Mouse (Mus musculus): ENCODE results near the gene Ralgapa1. TPM values are rescaled to one million over a fixed set of nuclear protein-coding genes. Genes with fewer than 3 reads are reported as not detected.
A peak's percentile ranks its signal among the peaks of the same experiment; 100 is the strongest.

Gene Ralgapa1
- total and polyA plus RNA-seq, 2 experiments from 2014 or later: 18.8 to 146 TPM

GRCm38 (mm10) chr12:55850650-55851049 lies 29.7 kb upstream of the Ralgapa1 start:
- H3K36me3 ChIP-seq (ENCODE audit: insufficient read depth, low read length): peaks cover 13% of the 10 kb centered on the region
- no peaks in the 10 kb centered on the region for H3K9me3 ChIP-seq (ENCODE audit: low read length)
- no peak for TF ChIP-seq CTCF (IDR thresholded peaks at IDR 0.05)
- no peak overlapping the region for H3K4me2 ChIP-seq (ENCODE audit: low read depth, low read length, poor library complexity, severe bottlenecking)
- DNase-seq (ENCODE audit: low spot score): no peak
- H3K4me3 ChIP-seq (ENCODE audit: low read depth, low read length): no peak overlapping the region
- H3K27ac ChIP-seq (ENCODE audit: low read depth, low read length): no peak overlapping the region
- H3K9ac ChIP-seq (replicated peaks; ENCODE audit: low read length, poor library complexity, severe bottlenecking): no peak overlapping the region
- H3K4me1 ChIP-seq (ENCODE audit: insufficient read depth, low read length): no peaks in the 10 kb centered on the region
- ATAC-seq (ENCODE audit: low FRiP score): no peak
- no peaks in the 10 kb centered on the region for H3K27me3 ChIP-seq (ENCODE audit: insufficient read depth, low read length)

- no peak overlapping the region for H3K27ac ChIP-seq (ENCODE audit: low read depth, low read length)
- no peak overlapping the region for H3K9ac ChIP-seq (replicated peaks; ENCODE audit: low read length, poor library complexity, severe bottlenecking)
- H3K4me2 ChIP-seq (ENCODE audit: low read depth, low read length, poor library complexity, severe bottlenecking): no peak overlapping the region
- H3K27me3 ChIP-seq (ENCODE audit: insufficient read depth, low read length): no peaks in the 10 kb centered on the region
- TF ChIP-seq CTCF (IDR thresholded peaks at IDR 0.05): no peak
- H3K4me1 ChIP-seq (ENCODE audit: insufficient read depth, low read length): no peaks in the 10 kb centered on the region
- DNase-seq (ENCODE audit: low spot score): no peak
- no peak overlapping the region for H3K4me3 ChIP-seq (ENCODE audit: low read depth, low read length)
- WGBS: 96% methylated on average over 4 of the region's 4 CpGs
- H3K36me3 ChIP-seq (ENCODE audit: insufficient read depth, low read length): peaks cover 22% of the 10 kb centered on the region
- no peak for ATAC-seq (ENCODE audit: low FRiP score)
- H3K9me3 ChIP-seq (ENCODE audit: low read length): no peaks in the 10 kb centered on the region
These were observed 26.9 kb upstream of the Ralgapa1 start for GRCm38 (mm10) chr12:55847851-55848250.

GRCm38 (mm10) chr12:55846741-55847140 lies 25.8 kb upstream of the Ralgapa1 start:
- peaks cover 29% of the 10 kb centered on the region for H3K36me3 ChIP-seq (ENCODE audit: insufficient read depth, low read length)
- peak; percentile 26 for DNase-seq (ENCODE audit: low spot score)
- WGBS: 71% methylated on average over 1 of the region's 1 CpGs
- ATAC-seq (ENCODE audit: low FRiP score): no peak
- no peak overlapping the region for H3K27ac ChIP-seq (ENCODE audit: low read depth, low read length)
- peak; percentile 73 for TF ChIP-seq CTCF (IDR thresholded peaks at IDR 0.05)
- H3K4me2 ChIP-seq (ENCODE audit: low read depth, low read length, poor library complexity, severe bottlenecking): no peak overlapping the region
- no peaks in the 10 kb centered on the region for H3K27me3 ChIP-seq (ENCODE audit: insufficient read depth, low read length)
- H3K9me3 ChIP-seq (ENCODE audit: low read length): no peaks in the 10 kb centered on the region
- H3K4me1 ChIP-seq (ENCODE audit: insufficient read depth, low read length): no peaks in the 10 kb centered on the region
- no peak overlapping the region for H3K4me3 ChIP-seq (ENCODE audit: low read depth, low read length)
- no peak overlapping the region for H3K9ac ChIP-seq (replicated peaks; ENCODE audit: low read length, poor library complexity, severe bottlenecking)

DNA sequence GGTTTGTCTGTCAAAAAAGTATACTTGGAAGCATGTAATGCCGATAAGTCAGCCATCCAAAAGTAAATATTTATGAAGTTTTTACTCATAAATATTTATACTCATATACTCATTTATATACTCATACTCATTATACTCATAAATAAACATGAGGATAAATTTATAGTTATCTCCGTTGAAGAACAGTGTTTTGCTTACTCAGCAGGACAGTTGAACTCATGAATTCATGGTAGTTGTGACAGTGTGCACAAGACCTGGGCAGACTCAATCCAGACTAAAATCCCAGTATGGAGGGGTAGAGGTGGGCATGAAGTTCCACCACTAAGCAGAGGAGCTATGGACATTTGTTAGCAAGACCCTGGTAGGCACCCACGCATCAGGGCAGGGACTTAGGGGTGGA lies 16.5 kb upstream of the Ralgapa1 start:
- no peak for TF ChIP-seq CTCF (IDR thresholded peaks at IDR 0.05)
- ATAC-seq (ENCODE audit: low FRiP score): no peak
- no peak for DNase-seq (ENCODE audit: low spot score)
- H3K27ac ChIP-seq (ENCODE audit: low read depth, low read length): no peak overlapping the region
- WGBS: 55% methylated on average over 3 of the region's 3 CpGs
- peak overlapping the region; percentile 73; the same call in 1 of the 2 replicates for H3K4me3 ChIP-seq (ENCODE audit: low read depth, low read length)
- no peaks in the 10 kb centered on the region for H3K9me3 ChIP-seq (ENCODE audit: low read length)
- H3K27me3 ChIP-seq (ENCODE audit: insufficient read depth, low read length): no peaks in the 10 kb centered on the region
- peaks cover 3% of the 10 kb centered on the region; the same call in 1 of the 2 replicates for H3K4me1 ChIP-seq (ENCODE audit: insufficient read depth, low read length)
- peak overlapping the region; percentile 73 for H3K4me2 ChIP-seq (ENCODE audit: low read depth, low read length, poor library complexity, severe bottlenecking)
- H3K36me3 ChIP-seq (ENCODE audit: insufficient read depth, low read length): peaks cover 8% of the 10 kb centered on the region
- H3K9ac ChIP-seq (replicated peaks; ENCODE audit: low read length, poor library complexity, severe bottlenecking): no peak overlapping the region

GRCm38 (mm10) chr12:55836199-55836951 lies 15.4 kb upstream of the Ralgapa1 start, which contains the start of gene Brms1l:
Gene Brms1l, plus strand, starts transcription at chr12:55836324.
- peak; percentile 99 for DNase-seq (ENCODE audit: low spot score)
- no peaks in the 10 kb centered on the region for H3K9me3 ChIP-seq (ENCODE audit: low read length)
- H3K27me3 ChIP-seq (ENCODE audit: insufficient read depth, low read length): no peaks in the 10 kb centered on the region
- WGBS: under 1% methylated on average over 73 of the region's 77 CpGs
- peak; percentile 100 for ATAC-seq (ENCODE audit: low FRiP score)
- peak within 1 kb of the TSS; percentile 73 for H3K4me2 ChIP-seq (ENCODE audit: low read depth, low read length, poor library complexity, severe bottlenecking)
- peak within 1 kb of the TSS; percentile 89 for H3K27ac ChIP-seq (ENCODE audit: low read depth, low read length)
- no peak for TF ChIP-seq CTCF (IDR thresholded peaks at IDR 0.05)
- H3K4me1 ChIP-seq (ENCODE audit: insufficient read depth, low read length): peaks cover 3% of the 10 kb centered on the region; the same call in 1 of the 2 replicates
- peak within 1 kb of the TSS; percentile 68 for H3K9ac ChIP-seq (replicated peaks; ENCODE audit: low read length, poor library complexity, severe bottlenecking)
- H3K36me3 ChIP-seq (ENCODE audit: insufficient read depth, low read length): no peaks in the 10 kb centered on the region
- H3K4me3 ChIP-seq (ENCODE audit: low read depth, low read length): peak within 1 kb of the TSS; percentile 73

DNA sequence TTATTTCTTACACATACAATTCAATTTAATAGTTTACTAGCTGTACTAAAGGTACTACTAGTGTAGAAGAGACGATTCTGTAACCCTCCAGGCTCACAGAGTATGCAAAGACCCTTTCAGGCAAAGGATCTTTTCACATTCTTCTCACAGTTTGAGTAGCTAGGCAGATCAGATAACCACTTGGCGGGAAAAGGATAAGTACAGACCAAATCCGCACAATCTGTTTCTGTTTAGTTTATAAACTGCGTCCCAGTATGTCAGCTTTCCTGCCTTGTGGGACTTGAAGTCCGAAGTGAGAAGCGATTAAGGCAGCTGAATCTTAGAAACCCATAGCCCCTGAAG lies 14.9 kb upstream of the Ralgapa1 start:
- Histone ChIP-seq H3K4me3 (ENCODE audit: low read depth, low read length) (peak overlapping the region; percentile 73), H3K4me1 (ENCODE audit: insufficient read depth, low read length) (peaks cover 3% of the 10 kb centered on the region; the same call in 1 of the 2 replicates), H3K36me3 (ENCODE audit: insufficient read depth, low read length) (no peaks in the 10 kb centered on the region), H3K9ac (replicated peaks; ENCODE audit: low read length, poor library complexity, severe bottlenecking) (0 out of 2 replicates have a peak overlapping the region, but pooled peaks have one; percentile 1), H3K27me3 (ENCODE audit: insufficient read depth, low read length) (no peaks in the 10 kb centered on the region), H3K27ac (ENCODE audit: low read depth, low read length) (peak overlapping the region; percentile 89), H3K9me3 (ENCODE audit: low read length) (no peaks in the 10 kb centered on the region), H3K4me2 (ENCODE audit: low read depth, low read length, poor library complexity, severe bottlenecking) (peak overlapping the region; percentile 40)
- ATAC-seq (ENCODE audit: low FRiP score) (no peak), DNase-seq (ENCODE audit: low spot score) (no peak)
- no peak for TF ChIP-seq CTCF (IDR thresholded peaks at IDR 0.05)
- under 1% methylated on average over 6 of the region's 6 CpGs for WGBS
